ENCODE assay signal across 8 mouse cellular contexts in genomic region chrX:53055771-53056170, GRCm38 (mm10).
DNase-seq lines count a peak whose midpoint lies in the region; ATAC-seq lines count a peak whose summit lies in the region.

No protein-coding gene starts in this region.

- H3K4me3 ChIP-seq in kidney, embryonic 15.5 days (replicated peaks), result peak overlapping the region; percentile 66
- peak overlapping the region; percentile 58 for H3K4me3 ChIP-seq in embryonic facial prominence, embryonic 14.5 days (ENCODE audit: low read depth, low read length)
- peak overlapping the region; percentile 55 for H3K4me3 ChIP-seq in intestine, embryonic 15.5 days (replicated peaks)

- H3K9ac ChIP-seq in kidney, embryonic 15.5 days, result peak overlapping the region; percentile 67
- peak overlapping the region; percentile 85 for H3K9ac ChIP-seq in embryonic facial prominence, embryonic 14.5 days (ENCODE audit: low read depth, low read length)
- H3K9ac ChIP-seq in intestine, embryonic 15.5 days, result no peak overlapping the region; the same call in 1 of the 2 replicates

- H3K9me3 ChIP-seq in kidney, embryonic 15.5 days (replicated peaks), result no peaks in the 10 kb centered on the region
- no peaks in the 10 kb centered on the region for H3K9me3 ChIP-seq in embryonic facial prominence, embryonic 14.5 days (ENCODE audit: control insufficient read depth, low read length)
- H3K9me3 ChIP-seq in intestine, embryonic 15.5 days, result no peaks in the 10 kb centered on the region

- H3K4me2 ChIP-seq in kidney, embryonic 15.5 days, result peak overlapping the region; percentile 56
- peak overlapping the region; percentile 64 for H3K4me2 ChIP-seq in embryonic facial prominence, embryonic 14.5 days (ENCODE audit: low read depth, low read length)
- peak overlapping the region; percentile 62 for H3K4me2 ChIP-seq in intestine, embryonic 15.5 days (replicated peaks)

- H3K27me3 ChIP-seq in kidney, embryonic 15.5 days, result 0 out of 2 replicates have a peak, but pooled peaks cover 9% of the 10 kb centered on the region
- H3K27me3 ChIP-seq in embryonic facial prominence, embryonic 14.5 days (replicated peaks; ENCODE audit: control insufficient read depth, insufficient read depth, low read length), result no peaks in the 10 kb centered on the region
- 0 out of 2 replicates have a peak, but pooled peaks cover 2% of the 10 kb centered on the region for H3K27me3 ChIP-seq in intestine, embryonic 15.5 days (replicated peaks)

- ATAC-seq in kidney, embryonic 15.5 days (replicated peaks; ENCODE audit: low FRiP score), result no peak
- no peak for ATAC-seq in embryonic facial prominence, embryonic 14.5 days (ENCODE audit: low read depth)
- no peak for ATAC-seq in intestine, embryonic 15.5 days

- H3K36me3 ChIP-seq in kidney, embryonic 15.5 days, result peaks cover 6% of the 10 kb centered on the region
- peaks cover 10% of the 10 kb centered on the region for H3K36me3 ChIP-seq in embryonic facial prominence, embryonic 14.5 days (ENCODE audit: control insufficient read depth, insufficient read depth, low read length)
- H3K36me3 ChIP-seq in intestine, embryonic 15.5 days, result no peaks in the 10 kb centered on the region

- DNase-seq in kidney, adult 9 months, result no peak
- no peak for DNase-seq in embryonic facial prominence, embryonic 14.5 days (ENCODE audit: low spot score)
- peak; percentile 37 for DNase-seq in mesoderm, embryonic 11.5 days (ENCODE audit: low read depth, low spot score)
- DNase-seq in retina, embryonic 14.5 days (ENCODE audit: low spot score), result no peak
- no peak for DNase-seq in thymus, postnatal 0 days (ENCODE audit: low spot score)
- no peak for DNase-seq in cerebellum, adult 11 months

- 24% methylated on average over 9 of the region's 9 CpGs for WGBS in kidney, embryonic 15.5 days
- WGBS in embryonic facial prominence, embryonic 14.5 days, result 12% methylated on average over 9 of the region's 9 CpGs
- WGBS in intestine, embryonic 15.5 days, result 16% methylated on average over 9 of the region's 9 CpGs

- peaks cover 30% of the 10 kb centered on the region for H3K4me1 ChIP-seq in kidney, embryonic 15.5 days
- H3K4me1 ChIP-seq in embryonic facial prominence, embryonic 14.5 days (ENCODE audit: control insufficient read depth, insufficient read depth, low read length), result peaks cover 11% of the 10 kb centered on the region
- 0 out of 2 replicates have a peak, but pooled peaks cover 2% of the 10 kb centered on the region for H3K4me1 ChIP-seq in intestine, embryonic 15.5 days (replicated peaks)

- H3K27ac ChIP-seq in kidney, embryonic 15.5 days, result peak overlapping the region; percentile 94
- H3K27ac ChIP-seq in embryonic facial prominence, embryonic 14.5 days (replicated peaks; ENCODE audit: low read depth, low read length), result peak overlapping the region; percentile 93
- no peak overlapping the region for H3K27ac ChIP-seq in intestine, embryonic 15.5 days
